Mouse (Mus musculus) adrenal gland (tissue): ENCODE results near the gene Rtel1.

Experiments
- intact Hi-C: fragments of 180-260 bp; cut with DNase I; formaldehyde crosslinking; loops from one replicate; pipeline ENCODE4 v1.15.1; 2025

The Rtel1 gene

DNA sequence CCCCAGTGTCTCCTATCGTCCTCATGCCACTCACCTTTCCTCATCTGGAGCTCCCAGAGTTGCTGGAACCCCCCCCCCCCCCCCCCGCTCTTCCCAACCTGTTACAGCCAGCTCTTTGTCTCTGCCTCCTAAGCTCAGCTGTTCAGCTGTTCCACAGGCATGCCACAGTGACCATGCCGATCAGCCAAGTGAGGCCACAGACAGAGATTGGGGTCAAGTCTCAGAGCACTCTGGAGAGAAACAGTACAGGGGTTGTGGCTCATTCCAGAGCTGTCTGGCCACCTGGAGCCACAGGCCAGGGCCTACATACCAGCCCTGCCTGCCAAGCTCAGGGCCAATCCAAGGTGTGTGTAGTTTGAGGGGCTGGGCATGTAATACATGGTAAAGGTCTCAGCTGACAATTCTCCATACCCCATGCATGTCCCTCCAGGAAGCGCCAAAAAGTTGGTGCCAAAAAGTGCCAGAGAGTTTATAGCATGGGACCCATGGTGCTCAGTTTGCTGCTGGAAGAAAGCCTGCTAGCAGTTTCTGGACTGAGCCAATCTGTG is 67.2 kb downstream of the Rtel1 start:
- intact Hi-C loops, result no loop called here

GRCm38 (mm10) chr2:181390136-181390870 is 70.8 kb downstream of the Rtel1 start:
- intact Hi-C loops, result loop anchor here (5.0 kb wide), 2 partner anchors 107 to 207 kb away; partner anchors contain the start of genes Samd10 and Tpd52l2

DNA sequence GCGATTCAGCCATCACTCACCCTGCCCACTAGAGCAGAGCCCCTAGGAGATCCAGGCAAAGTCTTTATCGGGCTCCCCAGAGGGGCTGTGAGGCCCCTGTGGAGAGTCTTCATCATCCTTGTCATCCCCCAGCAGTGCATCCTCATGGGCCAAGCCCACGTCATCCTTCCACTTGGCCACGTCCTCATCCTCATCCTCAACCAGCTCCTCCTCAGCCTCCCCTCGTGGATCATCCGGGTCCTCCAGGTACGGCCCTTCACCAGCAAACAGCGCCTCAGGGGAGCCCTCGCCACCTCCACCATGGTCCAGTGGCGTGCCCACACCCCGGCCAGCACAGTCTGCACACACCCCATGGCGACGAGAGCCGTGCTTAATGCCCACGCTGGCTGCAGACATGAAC is 71.5 kb downstream of the Rtel1 start:
- intact Hi-C loops, result loop anchor here (5.0 kb wide), 2 partner anchors 106 to 206 kb away; partner anchors contain the start of genes Samd10 and Tpd52l2

- intact Hi-C loops, result loop anchor here (5.0 kb wide), 2 partner anchors 106 to 206 kb away; partner anchors contain the start of genes Samd10 and Tpd52l2
Observed at GRCm38 (mm10) chr2:181391541-181391940, 72.0 kb downstream of the Rtel1 start.

- intact Hi-C loops, result loop anchor here (5.0 kb wide), 2 partner anchors 105 to 205 kb away; partner anchors contain the start of genes Samd10 and Tpd52l2
Observed at GRCm38 (mm10) chr2:181392600-181393213, 73.2 kb downstream of the Rtel1 start.

- intact Hi-C loops, result loop anchor here (5.0 kb wide), 2 partner anchors 103 to 203 kb away; partner anchors contain the start of genes Samd10 and Tpd52l2
Observed at GRCm38 (mm10) chr2:181394086-181394485, 74.5 kb downstream of the Rtel1 start.

DNA sequence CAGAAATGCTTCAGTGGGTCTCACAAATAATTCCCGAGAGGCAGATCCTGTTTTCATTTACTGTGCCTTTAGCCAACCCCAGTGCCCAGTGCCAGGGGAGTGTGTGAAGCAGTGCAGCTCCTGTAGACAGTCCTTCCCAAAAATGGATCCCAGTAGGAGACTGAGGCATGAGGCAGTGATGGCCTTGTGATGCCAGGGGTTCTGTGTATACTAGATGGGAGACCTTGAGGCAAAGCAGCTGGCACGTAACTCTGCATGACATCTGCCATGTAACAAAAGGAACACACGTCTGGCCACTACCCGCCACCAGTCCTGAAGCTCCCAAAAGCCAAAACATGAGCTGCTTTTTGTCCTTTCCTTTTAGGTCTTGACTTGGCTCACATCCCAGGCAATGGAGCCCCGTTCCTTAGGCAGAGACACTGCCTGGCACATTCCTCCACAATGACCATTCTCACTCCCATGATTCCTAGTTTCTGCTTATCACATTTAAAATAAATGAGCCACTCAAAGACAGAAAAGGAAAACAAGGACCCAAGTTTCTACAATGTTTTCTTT is 77.7 kb downstream of the Rtel1 start:
- intact Hi-C loops, result no loop called here

DNA sequence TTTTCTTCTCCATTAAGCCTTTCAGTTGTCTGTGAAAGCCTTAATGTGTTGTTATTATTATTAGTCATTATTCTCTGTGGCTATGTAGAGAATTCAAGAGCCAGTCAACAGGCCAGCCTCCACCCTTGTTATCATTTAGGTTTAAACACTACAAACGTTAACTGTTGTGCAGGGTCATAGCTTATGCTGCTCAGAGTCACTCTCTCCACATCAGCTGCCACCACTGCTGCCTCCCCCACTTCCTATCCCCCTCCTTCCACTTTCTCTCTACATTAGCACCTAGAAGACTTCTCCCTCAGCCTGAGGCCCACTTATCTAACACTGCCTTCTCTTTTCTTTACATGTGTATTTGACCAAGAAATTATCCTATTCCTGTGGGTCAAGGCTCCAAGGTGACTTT is 82.0 kb downstream of the Rtel1 start:
- intact Hi-C loops, result no loop called here

DNA sequence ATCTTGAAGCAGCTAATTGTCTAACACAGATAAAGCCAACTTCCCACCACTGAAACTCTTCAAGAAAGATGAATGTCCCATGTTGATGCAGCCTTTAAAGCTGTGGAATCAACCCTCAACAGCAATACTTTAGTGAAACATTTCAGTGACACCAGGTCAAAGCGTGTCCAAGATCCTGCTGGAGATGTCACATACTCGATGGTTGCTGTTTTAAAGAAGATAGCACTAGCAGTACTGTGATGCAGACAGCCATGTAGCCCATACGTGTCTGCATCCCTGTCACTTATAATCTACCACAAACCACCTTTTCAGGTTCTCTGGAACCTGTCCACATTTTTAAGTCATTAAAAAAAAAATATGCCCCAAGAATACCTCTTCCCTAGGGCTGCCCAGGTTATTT is 84.2 kb downstream of the Rtel1 start:
- intact Hi-C loops, result no loop called here
